Mouse (Mus musculus) mature B cell (primary cell): ENCODE results near the gene Phxr2.

Experiments
- in situ Hi-C: fragments of 300-500 bp; cut with MboI; formaldehyde crosslinking; loops from 2 replicates; pipeline ENCODE4 v1.14.3; 2019

Phxr2 gene

GRCm38 (mm10) chr10:99095114-99095513 is 31.0 kb downstream of the Phxr2 start:
- in situ Hi-C loops, result loop anchor here (25.0 kb wide), 1 partner anchor 1383 kb away; no protein-coding TSS in a partner anchor

- in situ Hi-C loops, result loop anchor here (25.0 kb wide), 1 partner anchor 1381 kb away; no protein-coding TSS in a partner anchor
Observed at GRCm38 (mm10) chr10:99093364-99093763, 32.8 kb downstream of the Phxr2 start.

- in situ Hi-C loops, result loop anchor here (10.0 to 25.0 kb wide), 2 partner anchors 595 to 1378 kb away; no protein-coding TSS in a partner anchor
Observed at GRCm38 (mm10) chr10:99089906-99090305, 36.2 kb downstream of the Phxr2 start.

DNA sequence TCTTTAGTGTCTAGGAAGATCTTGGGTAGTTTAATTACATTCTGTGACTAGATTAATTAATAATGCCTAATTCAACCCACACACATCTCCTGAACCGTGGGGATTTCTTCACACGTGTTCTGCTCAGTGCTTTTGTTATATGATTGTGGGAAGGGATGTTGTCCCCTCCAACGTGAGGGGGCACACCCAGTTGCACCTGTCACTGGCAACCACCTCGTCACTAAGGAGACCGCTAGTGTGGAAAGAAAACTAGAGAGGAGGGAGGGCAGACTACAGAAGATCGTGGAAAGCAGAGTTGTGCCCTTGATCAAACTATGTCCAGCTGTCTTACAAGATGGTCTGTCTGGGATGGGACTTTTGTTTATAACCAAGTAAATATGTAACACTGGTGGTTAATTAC is 40.1 kb downstream of the Phxr2 start:
- in situ Hi-C loops, result loop anchor here (10.0 to 25.0 kb wide), 2 partner anchors 591 to 1374 kb away; no protein-coding TSS in a partner anchor

- in situ Hi-C loops, result loop anchor here (10.0 to 25.0 kb wide), 2 partner anchors 590 to 1373 kb away; no protein-coding TSS in a partner anchor
Observed at GRCm38 (mm10) chr10:99085240-99085587, 40.9 kb downstream of the Phxr2 start.

DNA sequence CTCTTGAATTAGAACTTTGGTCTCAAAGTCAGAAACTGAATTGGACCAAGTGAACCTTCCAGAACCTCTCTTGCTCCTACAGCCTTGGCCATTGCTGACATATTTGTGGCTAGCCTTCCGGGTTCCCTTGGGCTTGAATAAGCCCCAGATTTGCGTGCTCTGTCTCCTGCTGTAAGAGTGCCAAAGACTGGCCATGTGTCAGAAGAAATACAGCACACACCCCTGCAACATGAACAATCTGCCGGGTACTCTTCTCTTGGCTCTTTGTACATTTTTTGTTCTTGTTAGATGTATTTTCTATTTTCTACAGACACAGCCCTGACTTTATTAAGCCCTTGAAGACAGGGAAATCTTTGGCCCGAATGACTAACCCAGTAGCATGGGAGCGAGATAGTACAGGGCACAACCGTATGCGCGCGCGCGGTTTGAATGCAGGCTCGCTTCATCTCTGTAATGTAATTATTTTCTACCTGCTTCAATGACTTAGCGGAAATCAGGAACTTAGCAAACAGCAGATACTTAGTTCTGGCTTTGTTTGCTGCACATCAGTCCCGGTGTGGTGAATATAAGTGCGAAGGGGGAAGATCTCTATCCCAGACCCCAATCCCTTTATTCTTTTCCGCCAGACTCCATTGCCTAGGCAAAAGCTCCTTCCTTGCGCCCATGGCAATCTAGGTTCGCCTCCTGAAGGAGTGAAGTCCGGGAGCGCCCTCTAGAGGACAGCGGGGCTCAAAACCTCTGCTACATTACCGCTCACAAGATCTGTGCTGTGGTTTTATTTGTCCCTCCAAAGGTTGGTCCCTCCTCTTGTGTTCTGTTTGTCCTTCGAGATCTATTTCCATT is 41.5 kb downstream of the Phxr2 start:
- in situ Hi-C loops, result loop anchor here (10.0 to 25.0 kb wide), 2 partner anchors 590 to 1372 kb away; no protein-coding TSS in a partner anchor

DNA sequence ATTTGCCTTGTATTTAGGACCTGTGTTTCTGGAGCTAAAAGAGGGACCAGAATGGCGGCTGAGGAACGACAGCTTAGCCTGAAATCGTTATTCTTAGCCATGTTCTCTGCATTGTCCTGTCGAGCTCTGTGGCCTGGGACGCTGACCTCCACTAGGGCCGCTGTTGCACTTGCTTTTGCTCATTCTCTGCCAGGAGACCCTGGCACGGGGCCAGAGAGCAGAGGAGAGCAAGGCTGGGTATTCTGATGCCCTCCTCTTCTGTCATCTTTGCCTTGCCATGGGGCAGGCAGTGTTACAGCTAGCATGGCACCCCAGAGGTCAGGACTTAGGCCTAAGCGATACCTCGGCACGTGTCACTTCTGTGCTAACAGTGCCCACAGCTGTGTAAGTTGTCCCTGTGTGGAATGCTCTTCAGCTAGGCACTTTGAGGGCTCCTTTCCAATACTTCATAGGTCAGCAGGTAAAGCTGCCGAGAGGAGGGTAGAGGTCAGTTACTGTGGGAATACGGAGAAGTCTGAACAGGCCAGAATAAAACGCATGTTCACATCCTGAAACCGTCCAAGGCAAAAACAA is 42.6 kb downstream of the Phxr2 start:
- in situ Hi-C loops, result loop anchor here (10.0 to 25.0 kb wide), 2 partner anchors 589 to 1371 kb away; no protein-coding TSS in a partner anchor

- in situ Hi-C loops, result loop anchor here (10.0 to 25.0 kb wide), 2 partner anchors 587 to 1369 kb away; no protein-coding TSS in a partner anchor
Observed at GRCm38 (mm10) chr10:99081569-99081990, 44.5 kb downstream of the Phxr2 start.

DNA sequence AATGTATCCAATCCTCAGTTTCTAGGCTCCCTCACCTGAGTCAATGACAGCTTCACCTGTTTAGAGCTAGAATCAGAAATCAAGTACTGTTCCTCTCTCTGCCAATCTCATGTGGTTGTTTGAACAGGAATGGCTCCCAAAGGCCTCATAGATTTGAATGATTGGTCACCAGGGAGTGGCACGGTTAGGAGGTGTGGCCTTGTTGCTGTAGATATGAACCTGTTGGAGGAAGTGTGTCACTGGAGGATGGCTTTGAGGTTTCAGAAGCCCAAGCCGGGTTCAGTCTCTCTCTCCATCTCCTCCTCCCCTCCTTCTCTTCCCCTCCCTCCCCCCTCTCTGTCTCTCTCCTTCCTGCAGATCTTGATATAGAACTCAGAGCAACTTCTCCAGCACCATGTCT is 47.5 kb downstream of the Phxr2 start:
- in situ Hi-C loops, result loop anchor here (25.0 kb wide), 1 partner anchor 1366 kb away; no protein-coding TSS in a partner anchor

- in situ Hi-C loops, result loop anchor here (25.0 kb wide), 1 partner anchor 1364 kb away; no protein-coding TSS in a partner anchor
Observed at GRCm38 (mm10) chr10:99076113-99076895, 49.8 kb downstream of the Phxr2 start.
